Mouse (Mus musculus) hindbrain, postnatal 0 days (tissue): Measurements from ENCODE around the gene Calml3. TPM values are rescaled to one million over a fixed set of nuclear protein-coding genes. Genes with fewer than 3 reads are reported as not detected.
"Not testable (repeated sequence)": the region's sequence is repeated elsewhere in the genome, so short reads cannot be mapped to it uniquely, and the experiment has no call there.

Experiments used
- ATAC-seq: fragments of 200-750 bp; cut with Nextera tagmentation; 2 replicates; pipeline ENCODE4 v1.8.0; 2017; ENCODE audit warnings: mild to moderate bottlenecking, moderate TSS enrichment, moderate library complexity
- DNase-seq: peaks from one replicate; pipeline ENCODE4 v3.0.0-alpha.2; 2015; ENCODE audit warnings: low spot score
- H3K27ac ChIP-seq: fragments of 300-500 bp; sonication (generic); 2 replicates; pipeline ENCODE4 v1.5.1; 2014; ENCODE audit warnings: mild to moderate bottlenecking
- H3K27me3 ChIP-seq: fragments of 300-500 bp; sonication (generic); 2 replicates; pipeline ENCODE4 v1.6.1; 2014; ENCODE audit warnings: low read length, mixed read lengths; ENCODE audit not compliant: insufficient read depth
- H3K36me3 ChIP-seq: fragments of 300-500 bp; sonication (generic); 2 replicates; pipeline ENCODE4 v1.6.1; 2014; ENCODE audit warnings: low read length, mixed read lengths; ENCODE audit not compliant: insufficient read depth
- H3K4me1 ChIP-seq: fragments of 300-500 bp; sonication (generic); 2 replicates; pipeline ENCODE4 v1.6.1; 2014; ENCODE audit warnings: antibody characterized with exemption, low read length, mixed read lengths; ENCODE audit not compliant: insufficient read depth
- H3K4me2 ChIP-seq: fragments of 300-500 bp; sonication (generic); 2 replicates; pipeline ENCODE4 v1.6.1; 2014; ENCODE audit warnings: low read depth, mild to moderate bottlenecking, low read length, moderate library complexity, mixed read lengths
- H3K4me3 ChIP-seq: fragments of 300-500 bp; sonication (generic); 2 replicates; pipeline ENCODE4 v1.5.1; 2014; ENCODE audit warnings: low read length
- H3K9ac ChIP-seq: fragments of 300-500 bp; sonication (generic); replicated peaks from 2 replicates; pipeline ENCODE4 v1.6.1; 2014; ENCODE audit warnings: mild to moderate bottlenecking, low read length, moderate library complexity, mixed read lengths
- H3K9me3 ChIP-seq: fragments of 300-500 bp; sonication (generic); 2 replicates; pipeline ENCODE4 v1.6.1; 2016; ENCODE audit warnings: low read length, mixed read lengths
- CTCF ChIP-seq: IDR thresholded peaks from 2 replicates; pipeline ENCODE4 v1.5.1; 2016; ENCODE audit warnings: antibody characterized with exemption, control low read depth, low read depth
- WGBS: fragments of 180-500 bp; shearing (Covaris S2); extraction: QIAGEN DNeasy Blood & Tissue Kit; methylation state at CpG from one replicate; pipeline ENCODE4 v1.1.7; 2014; 5-methylcytosine and 5-hydroxymethylcytosine counted together
- polyA plus RNA-seq: library from polyadenylated mRNA; unstranded; fragments of >200 nt; fragmentation: Nextera tagmentation; extraction: Ambion mirVana; gene quantifications from 2 replicates; pipeline ENCODE4 v1.2.1, GENCODE M21; 2015
- total RNA-seq: library from RNA; depleted of rRNA; stranded (reverse); fragments of >200 nt; gene quantifications from 2 replicates; pipeline ENCODE4 v1.2.3, GENCODE M21; 2014; rRNA removed

Calml3 gene
- total RNA-seq (not detected in 2 replicates), polyA plus RNA-seq (not detected in 2 replicates)

- no peak within 1 kb of the TSS for H3K9ac ChIP-seq
- no peaks in the 10 kb centered on the region for H3K36me3 ChIP-seq
- TF ChIP-seq CTCF = no peak
- ATAC-seq (no peak), DNase-seq (no peak)
- no peak within 1 kb of the TSS for H3K27ac ChIP-seq
- no peaks in the 10 kb centered on the region for H3K27me3 ChIP-seq
- H3K9me3 ChIP-seq = no peaks in the 10 kb centered on the region
- H3K4me2 ChIP-seq = no peak within 1 kb of the TSS
- 88% methylated on average over 13 of the region's 13 CpGs for WGBS
- H3K4me1 ChIP-seq = no peaks in the 10 kb centered on the region
- no peak within 1 kb of the TSS for H3K4me3 ChIP-seq
These were observed at the start of gene Calml3 for GRCm38 (mm10) chr13:3804186-3804585. Gene Calml3 (minus strand): TSS chr13:3804316.

GRCm38 (mm10) chr13:3850330-3850729 lies 46.2 kb upstream of the Calml3 start:
- no peak for TF ChIP-seq CTCF
- no peaks in the 10 kb centered on the region for H3K27me3 ChIP-seq
- H3K36me3 ChIP-seq = no peaks in the 10 kb centered on the region
- no peak overlapping the region for H3K4me2 ChIP-seq
- no peaks in the 10 kb centered on the region for H3K9me3 ChIP-seq
- no peak for ATAC-seq
- H3K4me3 ChIP-seq = no peak overlapping the region
- DNase-seq = no peak
- no peak overlapping the region for H3K27ac ChIP-seq
- no peaks in the 10 kb centered on the region for H3K4me1 ChIP-seq
- H3K9ac ChIP-seq = no peak overlapping the region
- 77% methylated on average over 1 of the region's 1 CpGs for WGBS

GRCm38 (mm10) chr13:3840662-3841061 lies 36.5 kb upstream of the Calml3 start:
- ATAC-seq, H3K27me3 ChIP-seq, H3K27ac ChIP-seq, H3K9ac ChIP-seq, DNase-seq, H3K4me2 ChIP-seq, H3K9me3 ChIP-seq, H3K4me3 ChIP-seq, H3K36me3 ChIP-seq, H3K4me1 ChIP-seq: not testable (repeated sequence)

- not testable (repeated sequence) for H3K4me2 ChIP-seq, H3K27ac ChIP-seq, H3K9ac ChIP-seq, ATAC-seq, H3K9me3 ChIP-seq, H3K4me1 ChIP-seq, DNase-seq, H3K27me3 ChIP-seq, H3K4me3 ChIP-seq, H3K36me3 ChIP-seq
These were observed 33.2 kb upstream of the Calml3 start, which contains the start of gene Calm4 for GRCm38 (mm10) chr13:3837312-3837807. Gene Calm4 (plus strand): TSS chr13:3837757.

- H3K36me3 ChIP-seq, H3K4me2 ChIP-seq, H3K9ac ChIP-seq, H3K4me3 ChIP-seq, DNase-seq, H3K27ac ChIP-seq, H3K9me3 ChIP-seq, H3K4me1 ChIP-seq, H3K27me3 ChIP-seq, ATAC-seq: not testable (repeated sequence)
These were observed 29.5 kb upstream of the Calml3 start for GRCm38 (mm10) chr13:3833644-3834043.

GRCm38 (mm10) chr13:3832450-3832849 lies 28.3 kb upstream of the Calml3 start:
- no peak for DNase-seq
- H3K27me3 ChIP-seq = no peaks in the 10 kb centered on the region
- ATAC-seq = no peak
- 73% methylated on average over 2 of the region's 2 CpGs for WGBS
- TF ChIP-seq CTCF = no peak
- no peak overlapping the region for H3K4me3 ChIP-seq
- no peaks in the 10 kb centered on the region for H3K4me1 ChIP-seq
- no peaks in the 10 kb centered on the region for H3K36me3 ChIP-seq
- no peak overlapping the region for H3K4me2 ChIP-seq
- H3K27ac ChIP-seq = no peak overlapping the region
- H3K9ac ChIP-seq = no peak overlapping the region
- H3K9me3 ChIP-seq = no peaks in the 10 kb centered on the region

- no peak overlapping the region for H3K9ac ChIP-seq
- no peaks in the 10 kb centered on the region for H3K9me3 ChIP-seq
- no peak overlapping the region for H3K27ac ChIP-seq
- ATAC-seq (no peak), DNase-seq (no peak)
- no peaks in the 10 kb centered on the region for H3K36me3 ChIP-seq
- WGBS = 57% methylated on average over 1 of the region's 1 CpGs
- no peak for TF ChIP-seq CTCF
- no peaks in the 10 kb centered on the region for H3K4me1 ChIP-seq
- no peaks in the 10 kb centered on the region for H3K27me3 ChIP-seq
- no peak overlapping the region for H3K4me2 ChIP-seq
- H3K4me3 ChIP-seq = no peak overlapping the region
These were observed 27.9 kb upstream of the Calml3 start for GRCm38 (mm10) chr13:3831994-3832393.
